Mouse (Mus musculus) embryo, embryonic 10 days (tissue): Measurements from ENCODE around the gene Sfxn5.

ENCODE experiments used
- DNase-seq: peaks from one replicate; pipeline ENCODE4 v3.0.0-alpha.2; 2015; ENCODE audit warnings: low spot score

The Sfxn5 gene

DNA sequence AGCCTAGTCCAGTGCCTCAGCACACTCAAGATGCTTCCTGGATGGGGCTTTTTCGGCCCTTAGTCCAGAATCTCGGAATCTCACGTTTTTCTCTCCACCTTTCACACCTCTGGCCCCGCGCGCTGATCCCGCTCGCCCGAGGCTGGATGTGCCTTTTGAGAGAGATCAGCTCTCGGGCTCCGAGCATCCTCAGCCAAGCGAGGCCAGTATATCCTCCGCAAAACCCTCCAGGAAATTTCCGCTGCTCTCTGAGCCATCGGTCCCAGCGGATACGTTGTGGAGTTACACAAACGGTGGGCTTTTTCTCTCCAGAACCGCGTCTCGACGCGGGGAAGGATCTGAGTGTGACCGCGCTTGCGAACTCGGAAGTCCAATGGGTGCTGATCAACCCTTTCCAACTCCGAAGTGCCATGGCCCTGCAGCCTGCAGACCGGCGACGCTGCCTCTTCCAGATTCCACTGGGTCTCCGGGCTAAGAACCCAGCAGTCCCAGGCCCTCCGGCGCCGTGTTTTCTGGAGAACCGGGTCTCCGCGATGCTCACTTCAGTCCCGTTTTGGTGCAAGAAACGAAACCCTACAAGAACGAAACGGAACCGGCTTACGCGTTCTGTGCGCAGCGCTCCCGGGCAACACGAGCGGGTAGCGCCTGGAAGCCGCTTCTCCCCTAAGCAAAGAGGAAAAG is 143.2 kb downstream of the Sfxn5 start:
- DNase-seq = peak; percentile 62

GRCm38 (mm10) chr6:85189361-85189760 is 143.9 kb downstream of the Sfxn5 start:
- DNase-seq = no peak

DNA sequence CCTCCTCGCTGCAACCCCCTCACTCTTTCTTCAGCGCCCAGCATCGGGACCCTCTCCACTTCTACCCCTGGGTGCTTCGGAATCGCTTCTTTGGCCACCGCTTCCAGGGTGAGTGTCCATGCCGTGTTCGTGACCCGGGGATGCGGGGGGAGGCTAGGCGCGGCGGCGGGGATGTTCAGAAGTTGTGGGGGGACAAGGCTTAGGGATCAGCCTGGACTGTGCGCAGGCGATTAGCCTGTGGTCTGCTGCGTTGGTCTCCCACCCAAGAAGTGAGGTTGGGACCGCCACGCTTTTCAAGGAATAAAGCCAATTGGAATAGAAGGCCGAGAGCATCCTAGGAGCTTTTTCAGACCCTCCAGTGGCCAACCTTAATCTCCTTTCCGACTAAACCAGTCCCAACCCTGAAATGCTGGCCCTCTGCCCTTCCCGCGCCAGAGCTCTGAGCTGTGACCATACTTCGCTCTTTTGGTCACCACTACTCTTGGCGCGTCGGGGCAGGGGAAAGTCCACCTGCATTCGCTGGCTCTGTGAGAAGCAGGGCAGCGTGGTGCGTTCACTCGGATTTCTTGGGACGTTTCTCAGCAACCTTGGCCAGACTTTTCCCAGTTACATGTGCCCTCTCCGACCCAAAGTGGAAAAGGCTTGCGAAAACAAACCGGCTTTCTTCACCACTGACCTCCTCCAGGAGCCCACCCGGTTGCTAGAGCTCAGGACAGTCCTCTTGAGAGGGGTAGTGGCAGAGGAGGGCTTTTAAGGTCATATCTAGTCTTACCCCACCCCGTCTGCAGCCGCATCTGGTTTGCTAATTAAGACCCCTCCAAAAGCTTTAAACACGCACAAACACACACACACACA is 144.7 kb downstream of the Sfxn5 start:
- DNase-seq = peak; percentile 47

DNA sequence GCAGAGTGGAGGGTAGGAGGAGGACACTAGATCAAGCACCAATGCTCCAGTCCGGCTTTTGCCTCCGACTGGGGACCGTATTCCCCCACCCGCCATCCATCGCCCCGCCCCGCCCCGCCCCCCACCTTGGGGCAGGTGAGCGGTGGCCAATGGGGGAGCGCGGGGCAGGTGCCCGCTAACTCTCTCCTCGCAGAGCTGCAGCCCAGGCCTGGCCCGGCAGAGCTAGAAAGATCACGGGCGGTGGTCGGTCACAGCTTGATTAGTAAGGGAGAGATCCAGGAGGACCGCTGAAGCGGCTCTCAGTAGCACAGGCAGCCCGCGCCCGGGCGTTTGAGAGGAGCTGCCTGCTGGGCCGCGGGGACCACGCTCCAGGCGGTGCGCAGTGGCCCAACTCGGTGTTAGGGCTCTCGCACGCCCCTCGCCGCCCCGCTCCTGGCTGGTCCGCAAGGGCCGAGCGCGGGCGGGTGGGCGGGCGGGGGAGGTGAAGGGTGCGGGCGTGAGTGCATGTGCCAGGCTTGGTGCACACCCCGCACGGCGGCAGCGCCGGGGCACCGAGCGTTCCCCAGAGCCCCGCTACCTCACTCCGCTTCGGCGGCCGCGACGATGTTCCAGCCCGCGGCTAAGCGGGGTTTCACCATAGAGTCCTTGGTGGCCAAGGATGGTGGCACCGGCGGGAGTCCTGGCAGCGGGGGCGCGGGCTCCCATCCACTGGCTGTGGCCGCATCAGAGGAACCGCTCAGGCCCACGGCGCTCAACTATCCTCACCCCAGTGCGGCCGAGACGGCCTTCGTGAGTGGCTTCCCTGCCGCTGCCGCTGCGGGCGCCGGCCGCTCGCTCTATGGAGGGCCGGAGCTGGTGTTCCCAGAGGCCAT is 145.6 kb downstream of the Sfxn5 start, which contains the start of gene Emx1:
Gene Emx1, plus strand, starts transcription at position 99 of the 872 bp plus-strand sequence.
- DNase-seq = peak; percentile 64

DNA sequence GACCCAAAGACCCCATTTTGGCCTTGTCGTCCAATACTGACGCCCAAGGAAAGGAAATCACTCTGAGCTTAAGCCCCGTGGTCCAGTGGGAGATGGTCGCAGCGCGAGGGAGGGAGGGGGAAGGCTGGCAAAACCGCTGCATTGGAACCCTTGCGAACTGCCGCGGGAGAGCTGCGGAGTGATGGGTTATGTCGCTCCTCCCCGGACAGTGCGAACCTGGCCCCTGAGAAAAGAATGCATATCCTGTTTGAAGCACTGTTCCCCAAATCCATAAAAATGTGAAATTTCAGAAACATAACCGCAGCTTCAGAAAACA is 146.5 kb downstream of the Sfxn5 start:
- no peak for DNase-seq

DNA sequence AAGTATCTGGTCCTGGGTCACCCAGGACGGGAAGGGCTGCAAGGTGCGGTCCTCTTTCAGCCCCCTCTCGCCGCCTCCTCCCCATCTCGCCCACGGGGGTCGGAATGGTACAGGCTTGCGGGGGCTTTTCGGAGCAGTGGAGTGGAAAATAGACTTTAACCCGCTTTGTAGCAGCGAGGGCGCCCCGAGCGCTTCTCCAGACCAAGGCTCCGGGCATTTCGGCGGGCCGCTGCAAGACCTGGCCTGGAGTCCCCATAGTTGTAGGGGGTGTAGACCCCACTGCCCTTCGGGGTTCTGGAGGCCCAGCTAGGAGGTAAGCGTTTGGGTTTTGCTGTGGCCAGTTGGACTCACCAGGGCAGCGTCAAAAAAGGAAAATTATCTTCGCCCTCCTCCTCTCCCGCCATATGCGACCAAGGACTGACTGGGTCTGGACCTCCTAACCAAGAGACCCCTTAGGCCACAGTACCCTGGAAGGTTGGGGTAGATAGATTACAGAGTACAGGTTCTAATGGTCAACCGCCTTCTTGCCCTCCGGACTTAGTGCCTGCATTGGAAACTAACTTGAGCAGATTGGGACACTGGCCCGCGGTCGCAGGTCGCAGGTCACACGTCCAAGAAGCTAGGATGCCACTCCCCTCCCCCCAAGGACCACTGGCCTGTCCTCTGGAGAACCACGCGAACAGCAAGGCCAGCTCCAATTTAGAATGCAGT is 147.0 kb downstream of the Sfxn5 start:
- peak; percentile 25 for DNase-seq

GRCm38 (mm10) chr6:85183951-85184350 is 149.3 kb downstream of the Sfxn5 start:
- no peak for DNase-seq

GRCm38 (mm10) chr6:85180036-85180435 is 153.2 kb downstream of the Sfxn5 start:
- no peak for DNase-seq

GRCm38 (mm10) chr6:85179569-85179968 is 153.7 kb downstream of the Sfxn5 start:
- no peak for DNase-seq

DNA sequence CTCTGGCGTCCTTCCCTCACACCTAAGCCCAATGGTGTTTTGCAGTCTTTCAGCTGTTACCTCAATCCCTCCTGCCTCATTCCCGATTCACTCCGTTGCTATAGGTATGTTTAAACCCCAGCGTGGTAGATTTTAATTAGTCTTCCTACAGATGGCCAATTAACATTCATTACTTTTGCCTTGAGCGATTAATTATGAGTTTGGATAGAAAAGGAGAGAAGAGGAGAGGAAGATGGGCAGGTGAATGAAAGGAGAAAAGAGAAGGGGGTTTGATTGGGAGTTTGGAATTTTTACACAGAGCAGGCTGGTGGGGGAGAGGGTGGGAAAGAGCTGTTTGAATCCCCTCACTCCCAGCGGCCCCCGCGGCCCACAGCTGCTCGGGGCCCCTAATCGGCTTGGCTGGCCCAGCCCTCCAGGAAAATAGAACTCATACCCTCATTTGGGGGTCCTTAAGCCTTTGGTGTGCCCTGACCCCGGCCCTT is 167.7 kb downstream of the Sfxn5 start:
- no peak for DNase-seq
